Mouse (Mus musculus) heart, postnatal 36 days (tissue): ENCODE results near the gene Rnf149. TPM values are rescaled to one million over a fixed set of nuclear protein-coding genes. Genes with fewer than 3 reads are reported as not detected.

ENCODE experiments used
- DNase-seq, 2 experiments: peaks; one replicate each; pipeline ENCODE4 v3.0.0; 2021 to 2022
- intact Hi-C: fragments of 180-260 bp; cut with DNase I; formaldehyde crosslinking; loops from one replicate; pipeline ENCODE4 v1.15.1; 2025
- total RNA-seq, 2 experiments: library from RNA; stranded (reverse); gene quantifications; 2 replicates each; pipeline ENCODE4 v1.2.3; 2021

Rnf149 gene
- total RNA-seq, 2 experiments from 2014 or later: 7.7 to 10.3 TPM

DNA sequence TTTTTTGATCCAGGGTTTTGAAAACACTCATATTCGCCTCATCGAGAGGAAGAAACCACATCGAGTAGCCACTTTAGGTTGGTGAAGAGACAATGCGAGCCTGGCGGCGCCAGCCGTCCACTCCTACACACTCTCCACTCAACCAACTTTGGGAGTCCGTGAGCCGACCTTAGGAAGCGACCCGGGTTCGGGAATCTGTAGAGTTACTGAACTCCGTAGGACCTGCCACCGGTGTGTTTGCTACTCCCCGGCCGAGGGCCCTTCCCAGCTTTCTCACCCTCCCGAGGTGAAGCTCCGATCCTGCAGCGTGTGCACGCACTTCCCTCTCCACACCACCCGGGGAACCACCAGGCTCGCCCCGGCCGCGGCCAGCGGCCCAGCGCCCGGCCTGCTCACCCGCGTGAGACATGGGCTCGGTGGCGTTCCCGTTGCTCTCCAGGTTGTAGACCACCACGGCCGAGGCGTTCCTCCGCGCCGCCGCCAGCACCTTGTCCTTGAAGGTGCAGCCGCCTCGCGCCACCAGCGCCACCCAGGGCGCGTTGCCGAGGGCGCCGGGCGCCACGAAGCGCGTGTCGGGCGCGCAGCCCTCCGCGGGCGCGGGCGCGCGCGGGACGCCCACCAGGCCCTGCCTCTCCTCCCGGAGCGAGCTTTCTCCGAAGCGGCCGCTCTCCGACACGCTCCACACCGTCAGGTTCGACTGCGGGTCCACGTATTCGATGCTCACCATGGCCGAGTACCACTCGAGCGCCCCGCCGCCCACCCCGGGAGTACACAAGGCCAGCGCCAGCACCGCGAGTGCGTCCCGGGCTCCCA is 568 bp downstream of the Rnf149 start:
- peak; percentile 55 to 74 for DNase-seq
- intact Hi-C loops: loop anchor here (5.0 kb wide), 1 partner anchor 39 kb away; no protein-coding TSS in a partner anchor

- intact Hi-C loops: loop anchor here (5.0 kb wide), 1 partner anchor 39 kb away; no protein-coding TSS in a partner anchor
- DNase-seq: no peak
Observed at GRCm38 (mm10) chr1:39575778-39576375, 1.3 kb downstream of the Rnf149 start.

- no peak for DNase-seq
- intact Hi-C loops: no loop called here
Observed at GRCm38 (mm10) chr1:39573890-39574289, 3.3 kb downstream of the Rnf149 start.

DNA sequence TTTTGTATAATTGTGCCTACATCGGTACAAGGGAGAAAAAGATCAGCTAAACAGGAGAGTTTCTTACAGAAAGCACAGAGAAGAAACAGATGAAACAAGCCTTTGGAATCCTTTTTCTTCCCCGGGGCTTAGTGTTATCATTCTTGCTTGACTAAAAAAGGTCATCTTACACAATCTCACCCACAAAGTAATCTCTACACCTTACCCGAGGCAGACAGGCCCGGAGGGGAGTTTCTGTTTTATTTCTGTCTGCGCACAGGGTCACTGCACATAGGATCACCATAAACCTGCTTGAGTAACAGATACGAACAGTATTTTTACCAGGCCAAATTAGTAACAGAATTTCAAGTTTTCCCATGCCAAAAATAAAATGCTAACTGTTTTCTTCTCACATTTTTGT is 5.6 kb downstream of the Rnf149 start:
- intact Hi-C loops: no loop called here
- no peak for DNase-seq

GRCm38 (mm10) chr1:39568079-39568478 is 9.1 kb downstream of the Rnf149 start:
- DNase-seq: no peak
- intact Hi-C loops: no loop called here

DNA sequence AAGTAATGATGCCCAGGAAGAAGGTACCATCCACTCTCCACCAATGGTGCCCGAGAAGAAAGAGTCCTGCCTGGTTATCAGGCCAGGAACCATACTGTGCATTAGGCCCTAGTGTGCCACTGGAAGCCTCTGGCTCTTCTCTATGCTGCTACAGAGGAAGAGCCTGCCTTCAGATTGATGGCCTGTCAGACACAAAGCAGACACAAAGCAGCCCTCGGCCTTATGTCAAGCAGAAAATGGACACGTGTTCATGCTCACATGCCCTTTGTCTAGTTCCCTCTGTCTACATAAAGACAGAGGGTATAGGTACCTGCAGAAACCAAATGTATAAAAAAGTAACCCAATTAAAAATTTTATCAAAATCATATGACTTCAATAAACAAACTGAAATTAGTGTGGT is 12.6 kb downstream of the Rnf149 start:
- intact Hi-C loops: no loop called here
- DNase-seq: no peak

DNA sequence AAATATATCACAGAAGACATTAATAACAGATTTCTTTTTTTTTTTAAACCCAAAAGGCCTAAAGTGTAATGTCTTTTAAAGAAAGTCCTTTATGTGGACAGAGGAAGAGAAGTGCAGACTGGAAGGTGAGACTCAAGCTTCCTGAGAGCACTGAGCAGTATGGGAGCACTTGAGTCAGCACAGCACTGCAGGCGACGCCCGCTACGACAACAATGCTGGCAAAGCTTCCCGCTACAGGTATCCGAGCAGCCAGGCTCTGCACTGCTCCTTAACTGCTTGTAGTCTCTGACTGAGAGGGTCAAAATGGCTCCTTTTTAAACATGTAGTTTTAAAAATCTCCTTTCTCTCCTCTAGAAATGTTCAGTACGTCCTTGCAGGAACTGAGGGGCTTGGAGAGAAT is 14.0 kb downstream of the Rnf149 start:
- intact Hi-C loops: no loop called here
- DNase-seq: no peak

GRCm38 (mm10) chr1:39561920-39562319 is 15.3 kb downstream of the Rnf149 start:
- no peak for DNase-seq
- intact Hi-C loops: no loop called here

GRCm38 (mm10) chr1:39559009-39559408 is 18.2 kb downstream of the Rnf149 start:
- no peak for DNase-seq
- intact Hi-C loops: no loop called here

GRCm38 (mm10) chr1:39555556-39556415 is 21.4 kb downstream of the Rnf149 start:
- DNase-seq: no peak
- intact Hi-C loops: no loop called here

DNA sequence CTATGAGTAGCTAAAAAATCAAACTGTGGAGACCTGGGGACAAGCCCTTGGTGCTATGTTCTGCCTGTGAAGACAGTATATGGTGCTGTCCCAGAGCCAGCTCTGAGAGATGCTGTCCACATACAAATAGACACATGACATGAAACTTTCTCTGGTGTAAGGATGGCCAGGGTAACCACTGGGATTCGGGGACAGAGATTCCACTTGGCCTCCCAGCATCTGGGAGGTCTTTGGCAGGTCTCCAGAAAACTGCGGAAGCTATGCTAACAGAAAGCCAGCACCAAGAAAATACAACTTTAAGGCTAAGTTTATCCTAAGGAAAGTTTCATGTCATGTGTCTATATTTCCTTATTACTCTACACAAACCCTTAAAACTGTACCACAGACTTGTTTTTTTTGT is 27.4 kb downstream of the Rnf149 start:
- intact Hi-C loops: no loop called here
- DNase-seq: peak in 1 of 2 experiments; percentile 21

GRCm38 (mm10) chr1:39547238-39547637 is 30.0 kb downstream of the Rnf149 start:
- DNase-seq: no peak
- intact Hi-C loops: no loop called here

GRCm38 (mm10) chr1:39546160-39546866 is 30.9 kb downstream of the Rnf149 start:
- no peak for DNase-seq
- intact Hi-C loops: no loop called here

DNA sequence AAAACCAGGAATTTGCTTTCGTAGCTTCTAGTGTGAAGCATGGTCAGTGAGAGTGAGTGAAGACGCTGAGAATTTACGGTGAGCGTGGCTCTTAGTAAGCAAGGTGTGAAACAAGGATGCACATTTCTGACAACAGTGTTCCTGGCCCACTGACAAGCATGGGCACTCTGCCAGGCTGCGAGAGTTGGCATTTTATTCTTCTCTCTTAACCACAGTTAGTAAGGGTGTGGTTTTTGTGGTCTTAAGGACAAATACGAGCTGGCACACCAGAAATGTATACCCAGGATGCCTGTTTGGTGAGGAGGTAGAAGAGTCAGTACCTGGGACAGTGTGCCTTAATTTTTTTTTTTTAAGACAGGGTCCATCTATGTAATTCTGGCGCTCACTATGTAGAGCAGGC is 31.6 kb downstream of the Rnf149 start:
- intact Hi-C loops: no loop called here
- no peak for DNase-seq

GRCm38 (mm10) chr1:39540592-39540991 is 36.6 kb downstream of the Rnf149 start:
- no peak for DNase-seq
- intact Hi-C loops: no loop called here

DNA sequence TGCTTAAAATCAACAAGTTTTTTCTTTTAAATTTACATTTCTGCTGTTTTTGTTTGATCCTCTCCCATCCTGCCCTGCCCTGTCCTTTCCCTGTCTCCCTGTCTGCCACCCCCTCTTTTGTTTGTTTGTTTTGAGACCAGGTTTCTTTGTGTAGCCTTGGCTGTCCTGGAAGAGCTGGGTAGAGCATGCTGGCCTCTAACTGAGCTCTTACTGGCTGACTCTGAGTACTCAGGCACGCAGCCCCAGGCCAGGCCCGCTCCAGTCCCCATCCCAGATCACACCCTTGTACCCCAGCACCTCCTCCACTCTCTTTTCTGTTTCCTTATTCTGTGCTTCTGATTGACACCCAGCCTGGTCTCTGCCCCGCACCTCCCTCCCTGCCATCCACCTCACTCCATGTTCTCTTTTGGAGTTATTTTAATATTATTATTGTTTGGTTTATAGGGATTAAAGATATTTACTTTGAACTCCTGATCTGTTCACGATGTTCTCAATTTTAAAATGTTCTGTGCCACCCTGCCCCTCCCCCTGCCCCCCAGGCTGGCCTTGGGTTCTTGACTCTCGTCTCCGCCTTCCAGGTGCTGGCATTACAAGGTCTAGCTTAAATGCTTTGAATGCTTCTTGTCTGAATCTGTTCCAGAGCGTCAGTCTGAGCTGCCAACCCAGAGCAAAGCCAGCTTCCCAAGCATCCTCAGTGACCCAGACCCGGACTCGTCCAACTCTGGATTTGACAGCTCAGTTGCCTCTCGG is 39.4 kb downstream of the Rnf149 start:
- intact Hi-C loops: loop anchor here (5.0 kb wide), 1 partner anchor 39 kb away; the partner anchor contains the start of gene Rnf149

GRCm38 (mm10) chr1:39536701-39537100 is 40.5 kb downstream of the Rnf149 start:
- DNase-seq: no peak
- intact Hi-C loops: loop anchor here (5.0 kb wide), 1 partner anchor 41 kb away; the partner anchor contains the start of gene Rnf149

More for the DNA sequence above, 39.4 kb downstream of the Rnf149 start:
- DNase-seq: no peak

DNA sequence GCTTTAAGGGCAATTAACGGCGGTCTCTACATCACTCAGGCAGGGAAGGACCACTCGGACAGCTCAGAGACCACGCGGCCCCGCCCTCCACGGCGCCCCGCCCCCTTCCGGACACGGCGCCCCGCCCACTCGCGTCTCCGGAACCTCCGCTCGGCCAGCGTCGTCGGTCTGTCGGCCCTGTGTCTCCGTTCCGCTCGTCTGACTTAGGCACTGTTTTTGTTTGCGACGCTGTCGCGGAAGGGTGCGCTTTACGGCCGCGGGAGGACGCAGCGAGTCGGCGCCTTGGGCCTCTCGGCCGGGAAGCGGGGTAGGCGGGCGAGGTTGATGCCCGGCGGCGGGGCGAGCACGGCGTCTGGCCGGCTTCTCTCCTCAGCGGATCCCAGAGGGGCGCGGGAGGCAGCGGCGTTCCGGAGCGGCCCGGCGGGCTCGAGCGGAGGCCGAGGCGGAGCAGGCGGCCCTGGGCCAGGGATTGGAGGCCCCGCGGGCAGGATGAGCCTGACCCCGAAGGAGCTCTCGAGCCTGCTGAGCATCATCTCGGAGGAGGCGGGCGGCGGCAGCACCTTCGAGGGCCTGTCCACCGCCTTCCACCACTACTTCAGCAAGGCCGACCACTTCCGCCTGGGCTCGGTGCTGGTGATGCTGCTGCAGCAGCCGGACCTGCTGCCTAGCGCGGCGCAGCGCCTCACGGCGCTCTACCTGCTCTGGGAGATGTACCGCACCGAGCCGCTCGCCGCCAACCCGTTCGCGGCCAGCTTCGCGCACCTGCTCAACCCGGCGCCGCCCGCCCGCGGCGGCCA is 41.5 kb downstream of the Rnf149 start:
- intact Hi-C loops: loop anchor here (5.0 kb wide), 1 partner anchor 42 kb away; the partner anchor contains the start of gene Rnf149
- DNase-seq: peak; percentile 97 to 99

DNA sequence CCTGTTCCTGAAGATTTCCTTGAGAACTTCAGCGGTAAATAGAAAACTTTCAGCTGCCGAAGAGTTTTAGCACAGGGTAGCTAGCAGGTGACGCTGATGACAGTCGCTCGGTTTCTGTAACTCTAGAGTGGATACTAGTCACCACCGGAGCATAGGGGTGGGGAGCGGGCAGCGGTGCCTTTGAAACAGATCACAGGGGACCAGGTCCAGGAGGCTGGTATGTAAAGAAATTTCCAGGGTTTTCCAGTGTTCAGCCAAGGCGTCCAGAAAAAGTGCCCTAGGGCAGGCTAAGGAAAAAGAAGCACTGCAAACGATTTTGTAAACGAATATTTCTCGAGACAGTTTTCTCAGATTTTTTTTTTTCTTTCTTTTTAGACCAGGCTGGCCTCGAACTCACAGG is 42.4 kb downstream of the Rnf149 start, which contains the start of gene Cnot11:
Gene Cnot11, plus strand, starts transcription at position 162 of the 400 bp plus-strand sequence.
- DNase-seq: no peak
- intact Hi-C loops: loop anchor here (5.0 kb wide), 1 partner anchor 42 kb away; the partner anchor contains the start of gene Rnf149
